Mouse (Mus musculus): ENCODE measurements at regions not wholly inside any gene's neighbourhood (a gene's known extent, or its start where the extent isn't known, plus 50 kb on each side); places are given as distances from the start of the nearest gene placed in this dataset.

DNA sequence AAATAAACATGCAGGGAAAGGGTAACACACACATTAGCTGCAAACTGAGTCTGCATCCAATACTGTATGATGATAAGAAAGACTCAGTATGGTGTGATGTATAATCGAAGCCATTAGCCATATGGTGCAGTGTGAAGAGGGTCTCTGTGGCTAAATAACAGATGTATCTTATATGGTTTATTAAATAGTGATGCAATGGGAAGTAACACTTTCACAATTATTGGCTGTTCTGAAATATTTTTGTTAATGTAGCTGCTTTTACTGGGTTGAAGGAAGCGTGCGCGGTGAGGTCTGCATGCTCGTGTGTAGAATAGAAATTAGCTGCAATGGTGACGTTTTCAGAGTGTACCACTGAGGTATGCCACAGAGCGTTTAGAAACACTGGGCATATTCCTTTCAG is 221.7 kb upstream of the Zic1 start:
- DNase-seq: no peak
- intact Hi-C loops (cut with DNase I): no loop called here
- no peak overlapping the region for H3K27ac ChIP-seq

GRCm38 (mm10) chr9:91586635-91587034 is 221.0 kb upstream of the Zic1 start:
- intact Hi-C loops (cut with DNase I): no loop called here
- no peak overlapping the region for H3K27ac ChIP-seq
- DNase-seq: peak; percentile 20
- H3K4me3 ChIP-seq: no peak overlapping the region
- no peak for TF ChIP-seq CTCF (IDR thresholded peaks at IDR 0.05)

More for the DNA sequence above, 221.7 kb upstream of the Zic1 start:
- no peak for TF ChIP-seq CTCF (IDR thresholded peaks at IDR 0.05)
- no peak overlapping the region for H3K4me3 ChIP-seq

- no peak overlapping the region for H3K27ac ChIP-seq
- no peak overlapping the region for H3K4me3 ChIP-seq
- intact Hi-C loops (cut with DNase I): no loop called here
- TF ChIP-seq CTCF (IDR thresholded peaks at IDR 0.05): no peak
- no peak for DNase-seq
Observed at GRCm38 (mm10) chr9:91574156-91574555, 208.5 kb upstream of the Zic1 start.

- no peak for TF ChIP-seq CTCF (IDR thresholded peaks at IDR 0.05)
- Histone ChIP-seq H3K27ac (no peak overlapping the region), H3K4me3 (no peak overlapping the region)
- no peak for DNase-seq
- intact Hi-C loops (cut with DNase I): no loop called here
Observed at GRCm38 (mm10) chr9:91566006-91566641, 200.5 kb upstream of the Zic1 start.

- TF ChIP-seq CTCF (IDR thresholded peaks at IDR 0.05): no peak
- intact Hi-C loops (cut with DNase I): no loop called here
- DNase-seq: no peak
- Histone ChIP-seq H3K4me3 (no peak overlapping the region), H3K27ac (no peak overlapping the region)
Observed at GRCm38 (mm10) chr9:91561331-91561730, 195.7 kb upstream of the Zic1 start.

DNA sequence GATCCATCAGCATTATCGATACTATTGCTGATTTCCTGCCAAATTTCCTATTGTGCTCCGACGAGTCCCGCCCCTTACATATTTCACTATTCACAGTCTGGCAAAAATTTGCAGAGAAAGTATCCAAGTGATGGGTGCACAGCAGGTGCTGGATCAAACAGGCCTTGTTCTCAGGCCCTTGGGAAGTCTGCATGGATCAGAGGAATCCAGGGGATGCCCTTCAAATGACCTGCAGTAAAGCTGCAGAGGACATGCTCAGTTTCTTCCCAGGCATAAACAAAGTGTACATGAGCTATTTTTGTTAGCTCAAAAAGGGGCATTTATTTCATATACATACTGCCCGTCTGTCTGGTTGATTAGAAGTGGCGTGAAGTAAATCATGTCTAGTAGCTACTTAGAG is 194.2 kb upstream of the Zic1 start:
- Histone ChIP-seq H3K27ac (no peak overlapping the region), H3K4me3 (no peak overlapping the region)
- intact Hi-C loops (cut with DNase I): no loop called here
- TF ChIP-seq CTCF (IDR thresholded peaks at IDR 0.05): no peak
- no peak for DNase-seq

GRCm38 (mm10) chr9:91547051-91547450 is 181.4 kb upstream of the Zic1 start:
- TF ChIP-seq CTCF (IDR thresholded peaks at IDR 0.05): no peak
- DNase-seq: no peak
- intact Hi-C loops (cut with DNase I): no loop called here
- Histone ChIP-seq H3K4me3 (no peak overlapping the region), H3K27ac (no peak overlapping the region)

DNA sequence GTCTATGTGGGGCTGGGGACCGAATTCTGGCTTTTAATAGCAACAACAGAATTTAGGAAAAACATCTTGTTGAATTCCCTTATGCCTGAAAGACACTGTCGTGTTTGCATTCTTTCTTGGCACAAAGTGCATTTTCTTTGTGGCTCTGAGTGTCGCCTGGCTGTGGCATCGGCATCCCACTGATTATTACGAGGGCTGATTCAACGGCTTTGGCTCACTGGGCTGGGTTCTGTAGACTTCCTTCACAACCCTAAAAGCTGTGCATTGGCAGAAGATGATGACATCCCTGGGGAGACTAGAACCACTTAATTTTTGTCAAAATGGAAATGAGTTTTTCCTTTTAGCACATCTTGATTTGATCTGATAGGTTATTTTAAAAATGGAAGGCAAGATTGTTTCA is 179.8 kb upstream of the Zic1 start:
- TF ChIP-seq CTCF (IDR thresholded peaks at IDR 0.05): no peak
- intact Hi-C loops (cut with DNase I): no loop called here
- DNase-seq: no peak
- no peak overlapping the region for H3K27ac ChIP-seq
- H3K4me3 ChIP-seq: no peak overlapping the region

- no peak overlapping the region for H3K4me3 ChIP-seq
- no peak for DNase-seq
- TF ChIP-seq CTCF (IDR thresholded peaks at IDR 0.05): no peak
- intact Hi-C loops (cut with DNase I): no loop called here
- H3K27ac ChIP-seq: no peak overlapping the region
Observed at GRCm38 (mm10) chr9:91528838-91529475, 163.3 kb upstream of the Zic1 start.

- intact Hi-C loops (cut with DNase I): no loop called here
- TF ChIP-seq CTCF (IDR thresholded peaks at IDR 0.05): no peak
- Histone ChIP-seq H3K27ac (no peak overlapping the region), H3K4me3 (no peak overlapping the region)
- no peak for DNase-seq
Observed at GRCm38 (mm10) chr9:91528388-91528787, 162.8 kb upstream of the Zic1 start.

DNA sequence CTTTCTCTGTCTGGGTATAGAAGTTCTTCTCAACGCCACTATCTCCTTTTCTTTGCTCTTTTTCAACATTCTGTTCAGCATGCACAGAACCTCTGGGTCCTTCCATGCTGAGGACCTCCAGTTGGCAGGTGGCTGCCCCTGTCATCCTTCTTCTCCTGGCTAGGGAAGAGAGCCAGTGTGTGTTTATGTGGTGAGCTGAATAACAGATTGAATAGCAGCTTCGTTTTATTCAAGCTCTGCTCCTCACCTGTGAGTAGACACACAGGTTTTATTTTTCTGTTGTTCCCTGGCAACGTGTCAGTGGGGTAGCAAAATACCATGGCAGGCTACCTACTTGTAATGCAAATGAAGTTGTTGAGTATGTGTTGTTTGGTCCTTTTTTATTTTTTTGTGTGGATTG is 154.9 kb upstream of the Zic1 start:
- TF ChIP-seq CTCF (IDR thresholded peaks at IDR 0.05): no peak
- Histone ChIP-seq H3K4me3 (no peak overlapping the region), H3K27ac (no peak overlapping the region)
- DNase-seq: no peak
- intact Hi-C loops (cut with DNase I): no loop called here

DNA sequence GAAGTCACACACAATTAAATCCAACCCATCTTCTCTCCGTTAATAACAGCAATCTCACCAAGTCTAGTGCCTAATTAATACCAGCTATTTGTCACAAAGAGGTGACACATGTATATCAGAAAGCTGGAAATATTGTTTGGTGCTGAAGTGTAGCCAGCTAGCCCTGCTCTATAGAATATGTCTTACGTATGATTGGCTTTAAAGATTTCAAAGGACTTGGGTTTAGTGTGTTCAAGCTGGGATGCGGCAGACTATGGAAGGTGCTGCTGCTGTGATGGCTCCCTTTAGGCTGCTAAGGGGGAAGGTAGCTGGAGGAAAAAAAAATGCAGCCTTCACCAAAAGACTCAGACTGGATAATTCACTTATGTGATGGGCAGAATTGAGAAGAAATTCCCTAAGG is 144.1 kb upstream of the Zic1 start:
- intact Hi-C loops (cut with DNase I): no loop called here
- Histone ChIP-seq H3K27ac (no peak overlapping the region), H3K4me3 (no peak overlapping the region)
- DNase-seq: no peak
- TF ChIP-seq CTCF (IDR thresholded peaks at IDR 0.05): no peak

- Histone ChIP-seq H3K27ac (no peak overlapping the region), H3K4me3 (no peak overlapping the region)
- intact Hi-C loops (cut with DNase I): no loop called here
- no peak for TF ChIP-seq CTCF (IDR thresholded peaks at IDR 0.05)
- no peak for DNase-seq
Observed at GRCm38 (mm10) chr9:91503657-91504329, 138.2 kb upstream of the Zic1 start.

DNA sequence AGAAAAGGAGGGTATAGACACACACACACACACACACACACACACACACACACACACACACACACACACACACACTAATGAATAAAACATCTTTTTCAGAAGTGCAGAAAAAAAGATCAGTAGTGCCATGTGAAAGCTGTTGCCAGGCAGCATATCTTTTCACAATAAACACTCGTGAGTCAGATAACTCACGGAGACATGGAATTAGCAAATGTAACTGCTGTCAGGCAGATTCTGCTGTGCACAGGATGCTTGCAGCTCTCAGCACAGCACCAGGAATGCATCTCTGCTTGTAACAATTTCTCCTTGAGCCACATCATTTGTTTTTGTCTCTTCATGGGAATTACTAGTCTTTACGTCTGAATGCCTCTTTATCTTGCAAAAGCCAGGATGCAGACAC is 111.0 kb upstream of the Zic1 start:
- no peak for DNase-seq
- Histone ChIP-seq H3K27ac (no peak overlapping the region), H3K4me3 (no peak overlapping the region)
- intact Hi-C loops (cut with DNase I): no loop called here
- TF ChIP-seq CTCF (IDR thresholded peaks at IDR 0.05): no peak
